Mouse (Mus musculus): ENCODE results near the gene Wdr43.

DNA sequence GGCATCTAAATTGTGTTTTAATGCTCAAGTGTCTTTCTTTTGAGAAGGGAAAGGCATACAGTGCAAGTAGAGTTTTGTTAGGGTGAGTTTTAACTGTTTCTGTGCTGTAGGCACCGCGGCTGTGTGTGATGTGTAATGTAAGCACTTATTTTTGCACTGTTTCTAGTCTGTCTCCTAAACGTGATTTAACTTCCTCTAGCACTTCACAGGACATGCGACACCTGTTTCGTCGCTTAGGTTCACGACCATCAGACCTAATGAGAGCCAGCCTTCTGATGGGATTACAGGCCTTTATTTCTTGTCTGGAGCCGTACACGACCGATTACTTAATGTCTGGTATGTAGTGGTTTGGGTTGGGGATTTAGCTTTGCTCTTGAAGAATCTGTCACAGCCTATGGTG is 16.1 kb downstream of the Wdr43 start:
- TF ChIP-seq CTCF (conservative IDR thresholded peaks at IDR 0.05; ENCODE audit: insufficient read depth, insufficient read length, low read depth, low read length) (no peak), POLR2A (IDR thresholded peaks at IDR 0.05; ENCODE audit: low read depth, low read length) (no peak)
